ENCODE assay signal across 23 mouse cellular contexts in genomic region chr16:10952881-10953280, GRCm38 (mm10).
"Had no signal": no experiment of that assay in that cellular context is flagged by ENCODE, and none has a peak within 500 bp of the region (broad histone marks: within the 10 kb centered on the region; RNA-seq: fewer than 3 reads in every experiment).

No protein-coding gene starts in this region.

- H3K36me3 ChIP-seq: hindbrain, embryonic 13.5 days; liver, embryonic 13.5 days had no signal

- H3K9ac ChIP-seq: forebrain, postnatal 0 days; heart, embryonic 13.5 days; heart, embryonic 15.5 days; hindbrain, embryonic 13.5 days; limb, embryonic 12.5 days; liver, embryonic 13.5 days had no signal

- H3K27me3 ChIP-seq: heart, embryonic 13.5 days; heart, embryonic 15.5 days; hindbrain, embryonic 13.5 days; limb, embryonic 12.5 days; liver, embryonic 13.5 days had no signal

- H3K27ac ChIP-seq: heart, adult 2 months; hindbrain, embryonic 13.5 days; hindbrain, postnatal 0 days; layer of hippocampus, adult 2 months; left cerebral cortex, adult 2 months; limb, embryonic 10.5 days; limb, embryonic 12.5 days; liver, embryonic 13.5 days had no signal

- DNase-seq: forebrain, postnatal 0 days; gastrocnemius, postnatal 14 days; gastrocnemius, postnatal 36 days; heart, adult 11 months; heart, adult 2 months; heart, postnatal 14 days; heart, postnatal 36 days; kidney, adult 11 months; kidney, adult 2 months; kidney, postnatal 10 days; kidney, postnatal 25 days; kidney, postnatal 4 days; liver, embryonic 13.5 days had no signal

- ATAC-seq: forebrain, postnatal 0 days; hindbrain, postnatal 0 days had no signal

- H3K4me2 ChIP-seq: heart, embryonic 11.5 days; heart, embryonic 13.5 days; heart, embryonic 15.5 days; hindbrain, embryonic 13.5 days; limb, embryonic 12.5 days; liver, embryonic 11.5 days; liver, embryonic 13.5 days had no signal

- H3K9me3 ChIP-seq: heart, embryonic 13.5 days; heart, embryonic 15.5 days; hindbrain, embryonic 13.5 days; limb, embryonic 10.5 days; limb, embryonic 12.5 days; liver, embryonic 13.5 days had no signal

- H3K4me3 ChIP-seq: heart, adult 2 months; heart, embryonic 13.5 days; heart, embryonic 15.5 days; hindbrain, embryonic 13.5 days; layer of hippocampus, adult 2 months; left cerebral cortex, adult 2 months; limb, embryonic 10.5 days; limb, embryonic 12.5 days; liver, embryonic 13.5 days had no signal
